Mouse (Mus musculus) liver, adult 2 months (tissue): ENCODE results near the gene Limk1.

Source experiments
- CTCF ChIP-seq: fragments of 200-500 bp; IDR thresholded peaks from 2 replicates; pipeline ENCODE4 v1.5.1; 2011; ENCODE audit warnings: low read depth, low read length, control low read depth
- POLR2A ChIP-seq: fragments of 200-500 bp; IDR thresholded peaks from 2 replicates; pipeline ENCODE4 v1.6.1; 2011; ENCODE audit warnings: low read length, control low read depth; ENCODE audit not compliant: insufficient read depth; ENCODE audit errors: extremely low read depth

- TF ChIP-seq CTCF = no peak
- no peak for TF ChIP-seq POLR2A
Measured at GRCm38 (mm10) chr5:134647394-134647793, 41.0 kb downstream of the Limk1 start.
